Mouse (Mus musculus): Measurements from ENCODE around the gene Btbd10. TPM values are rescaled to one million over a fixed set of nuclear protein-coding genes. Genes with fewer than 3 reads are reported as not detected.

The Btbd10 gene
- total RNA-seq, 2 experiments from 2014 or later = 6.4 to 8.1 TPM

GRCm38 (mm10) chr7:113285405-113285804, 83.8 kb downstream of the Btbd10 start:
- no peak overlapping the region for H3K4me3 ChIP-seq
- H3K27ac ChIP-seq = no peak overlapping the region
- intact Hi-C loops (cut with DNase I) = no loop called here
- DNase-seq = no peak
- TF ChIP-seq CTCF (IDR thresholded peaks at IDR 0.05) = no peak

GRCm38 (mm10) chr7:113279246-113279645, 89.9 kb downstream of the Btbd10 start:
- intact Hi-C loops (cut with DNase I) = no loop called here
- H3K27ac ChIP-seq = no peak overlapping the region
- H3K4me3 ChIP-seq = no peak overlapping the region
- no peak for DNase-seq
- TF ChIP-seq CTCF (IDR thresholded peaks at IDR 0.05) = no peak

- Histone ChIP-seq H3K4me3 (no peak overlapping the region), H3K27ac (no peak overlapping the region)
- no peak for TF ChIP-seq CTCF (IDR thresholded peaks at IDR 0.05)
- no peak for DNase-seq
- intact Hi-C loops (cut with DNase I) = no loop called here
These were observed 90.7 kb downstream of the Btbd10 start for GRCm38 (mm10) chr7:113278493-113278892.

- Histone ChIP-seq H3K4me3 (no peak overlapping the region), H3K27ac (no peak overlapping the region)
- DNase-seq = no peak
- no peak for TF ChIP-seq CTCF (IDR thresholded peaks at IDR 0.05)
- intact Hi-C loops (cut with DNase I) = no loop called here
These were observed 91.9 kb downstream of the Btbd10 start for GRCm38 (mm10) chr7:113277245-113277644.

GRCm38 (mm10) chr7:113272338-113272997, 96.7 kb downstream of the Btbd10 start:
- no peak for TF ChIP-seq CTCF (IDR thresholded peaks at IDR 0.05)
- Histone ChIP-seq H3K27ac (no peak overlapping the region), H3K4me3 (no peak overlapping the region)
- intact Hi-C loops (cut with DNase I) = no loop called here
- DNase-seq = no peak

- no peak for DNase-seq
- no peak for TF ChIP-seq CTCF (IDR thresholded peaks at IDR 0.05)
- Histone ChIP-seq H3K27ac (no peak overlapping the region), H3K4me3 (no peak overlapping the region)
- intact Hi-C loops (cut with DNase I) = no loop called here
These were observed 98.2 kb downstream of the Btbd10 start for GRCm38 (mm10) chr7:113270991-113271390.

- peak; percentile 61 for DNase-seq
- intact Hi-C loops (cut with DNase I) = no loop called here
- no peak for TF ChIP-seq CTCF (IDR thresholded peaks at IDR 0.05)
These were observed 98.6 kb downstream of the Btbd10 start for GRCm38 (mm10) chr7:113270551-113270950.

GRCm38 (mm10) chr7:113269921-113270320, 99.3 kb downstream of the Btbd10 start:
- TF ChIP-seq CTCF (IDR thresholded peaks at IDR 0.05) = no peak
- intact Hi-C loops (cut with DNase I) = no loop called here
- Histone ChIP-seq H3K27ac (no peak overlapping the region), H3K4me3 (no peak overlapping the region)
- DNase-seq = no peak

More at GRCm38 (mm10) chr7:113270551-113270950, 98.6 kb downstream of the Btbd10 start:
- Histone ChIP-seq H3K4me3 (no peak overlapping the region), H3K27ac (no peak overlapping the region)

- H3K4me3 ChIP-seq = no peak overlapping the region
- H3K27ac ChIP-seq = no peak overlapping the region
- no peak for DNase-seq
- no peak for TF ChIP-seq CTCF (IDR thresholded peaks at IDR 0.05)
- intact Hi-C loops (cut with DNase I) = no loop called here
These were observed 100.1 kb downstream of the Btbd10 start for GRCm38 (mm10) chr7:113269081-113269480.

- peak; percentile 70 for DNase-seq
- intact Hi-C loops (cut with DNase I) = loop anchor here (1.0 kb wide), 1 partner anchor 125 kb away; no protein-coding TSS in a partner anchor
These were observed 100.9 kb downstream of the Btbd10 start for GRCm38 (mm10) chr7:113268287-113268686.

More at GRCm38 (mm10) chr7:113268287-113268686, 100.9 kb downstream of the Btbd10 start:
- no peak overlapping the region for H3K27ac ChIP-seq
- H3K4me3 ChIP-seq = no peak overlapping the region
- peak; percentile 87 for TF ChIP-seq CTCF (IDR thresholded peaks at IDR 0.05)

Other genes with a start within 250 kb of the Btbd10 start
- gene Arntl, start 161.9 kb downstream of the Btbd10 start, total RNA-seq (2021) = 10 to 100 TPM; 17.6 to 39.4 TPM
- not detected for gene Pth, start 19.2 kb upstream of the Btbd10 start, total RNA-seq (2021)
- 10 to 100 TPM in 1 of 2 experiments, 1 to 10 TPM in 1; 9.9 to 13.7 TPM for gene Far1, start 144.4 kb upstream of the Btbd10 start, total RNA-seq (2021)

Measured in gastrocnemius, adult 2 months (tissue).